Mouse (Mus musculus): ENCODE data around the gene Kri1. TPM values are rescaled to one million over a fixed set of nuclear protein-coding genes. Genes with fewer than 3 reads are reported as not detected.
A peak's percentile ranks its signal among the peaks of the same experiment; 100 is the strongest.

The Kri1 gene
- 14.5 and 15.5 TPM in 2 replicates for polyA plus RNA-seq (2016; fragmentation: Nextera tagmentation; extraction: Ambion mirVana)

GRCm38 (mm10) chr9:21287571-21288402, at the start of gene Kri1:
TSS of gene Kri1 (minus strand) at chr9:21287969.
- H3K27me3 ChIP-seq (replicated peaks), result no peaks in the 10 kb centered on the region
- peak within 1 kb of the TSS; percentile 83 for H3K4me2 ChIP-seq
- peak within 1 kb of the TSS; percentile 83 for H3K4me3 ChIP-seq
- peak; percentile 76 for ATAC-seq
- under 1% methylated on average over 59 of the region's 59 CpGs for WGBS (ENCODE audit: insufficient replicate concordance)
- H3K27ac ChIP-seq, result peak within 1 kb of the TSS; percentile 96
- H3K9ac ChIP-seq, result peak within 1 kb of the TSS; percentile 91
- peaks cover 64% of the 10 kb centered on the region for H3K4me1 ChIP-seq
- peaks cover 50% of the 10 kb centered on the region for H3K36me3 ChIP-seq
- no peaks in the 10 kb centered on the region for H3K9me3 ChIP-seq (replicated peaks)

- Histone ChIP-seq H3K9me3 (replicated peaks) (no peaks in the 10 kb centered on the region), H3K4me2 (no peak overlapping the region), H3K36me3 (peaks cover 25% of the 10 kb centered on the region; the same call in 1 of the 2 replicates), H3K4me1 (peaks cover 25% of the 10 kb centered on the region), H3K9ac (no peak overlapping the region), H3K4me3 (no peak overlapping the region), H3K27me3 (replicated peaks) (no peaks in the 10 kb centered on the region), H3K27ac (no peak overlapping the region)
- no peak for ATAC-seq
- 75% methylated on average over 8 of the region's 8 CpGs for WGBS (ENCODE audit: insufficient replicate concordance)
These were observed 48.7 kb upstream of the Kri1 start for GRCm38 (mm10) chr9:21336491-21336890.

- no peak for ATAC-seq
- Histone ChIP-seq H3K4me1 (peaks cover 28% of the 10 kb centered on the region), H3K4me3 (no peak overlapping the region), H3K36me3 (peaks cover 19% of the 10 kb centered on the region; the same call in 1 of the 2 replicates), H3K27ac (no peak overlapping the region), H3K9me3 (replicated peaks) (no peaks in the 10 kb centered on the region), H3K4me2 (no peak overlapping the region), H3K9ac (no peak overlapping the region), H3K27me3 (replicated peaks) (no peaks in the 10 kb centered on the region)
- 73% methylated on average over 4 of the region's 4 CpGs for WGBS (ENCODE audit: insufficient replicate concordance)
These were observed 47.6 kb upstream of the Kri1 start for GRCm38 (mm10) chr9:21335391-21335790.

- H3K4me1 ChIP-seq, result peaks cover 35% of the 10 kb centered on the region
- ATAC-seq, result no peak
- no peak overlapping the region for H3K4me2 ChIP-seq
- H3K27ac ChIP-seq, result no peak overlapping the region
- no peaks in the 10 kb centered on the region for H3K9me3 ChIP-seq (replicated peaks)
- no peak overlapping the region for H3K4me3 ChIP-seq
- no peaks in the 10 kb centered on the region for H3K27me3 ChIP-seq (replicated peaks)
- peaks cover 19% of the 10 kb centered on the region; the same call in 1 of the 2 replicates for H3K36me3 ChIP-seq
- H3K9ac ChIP-seq, result no peak overlapping the region
These were observed 47.0 kb upstream of the Kri1 start for GRCm38 (mm10) chr9:21334747-21335146.

GRCm38 (mm10) chr9:21333523-21333922, 45.8 kb upstream of the Kri1 start:
- no peak overlapping the region for H3K4me3 ChIP-seq
- H3K27ac ChIP-seq, result no peak overlapping the region
- 71% methylated on average over 1 of the region's 1 CpGs for WGBS (ENCODE audit: insufficient replicate concordance)
- no peaks in the 10 kb centered on the region for H3K27me3 ChIP-seq (replicated peaks)
- ATAC-seq, result no peak
- H3K9me3 ChIP-seq (replicated peaks), result no peaks in the 10 kb centered on the region
- no peak overlapping the region for H3K9ac ChIP-seq
- no peak overlapping the region for H3K4me2 ChIP-seq
- H3K36me3 ChIP-seq, result peaks cover 12% of the 10 kb centered on the region; the same call in 1 of the 2 replicates
- H3K4me1 ChIP-seq, result peaks cover 45% of the 10 kb centered on the region

GRCm38 (mm10) chr9:21332161-21333061, 44.6 kb upstream of the Kri1 start:
- Histone ChIP-seq H3K9me3 (replicated peaks) (no peaks in the 10 kb centered on the region), H3K4me1 (peaks cover 48% of the 10 kb centered on the region), H3K4me3 (no peak overlapping the region), H3K27ac (0 out of 2 replicates have a peak overlapping the region, but pooled peaks have one; percentile 2), H3K4me2 (no peak overlapping the region), H3K9ac (no peak overlapping the region), H3K27me3 (replicated peaks) (no peaks in the 10 kb centered on the region), H3K36me3 (0 out of 2 replicates have a peak, but pooled peaks cover 8% of the 10 kb centered on the region)
- no peak for ATAC-seq
- 39% methylated on average over 9 of the region's 9 CpGs for WGBS (ENCODE audit: insufficient replicate concordance)

GRCm38 (mm10) chr9:21331365-21332140, 43.8 kb upstream of the Kri1 start:
- 0 out of 2 replicates have a peak, but pooled peaks cover 4% of the 10 kb centered on the region for H3K36me3 ChIP-seq
- no peak for ATAC-seq
- 51% methylated on average over 12 of the region's 12 CpGs for WGBS (ENCODE audit: insufficient replicate concordance)
- no peaks in the 10 kb centered on the region for H3K27me3 ChIP-seq (replicated peaks)
- H3K9ac ChIP-seq, result no peak overlapping the region
- H3K9me3 ChIP-seq (replicated peaks), result no peaks in the 10 kb centered on the region
- H3K4me1 ChIP-seq, result peaks cover 56% of the 10 kb centered on the region
- H3K4me2 ChIP-seq, result no peak overlapping the region
- no peak overlapping the region for H3K4me3 ChIP-seq
- 0 out of 2 replicates have a peak overlapping the region, but pooled peaks have one; percentile 2 for H3K27ac ChIP-seq

- Histone ChIP-seq H3K9ac (no peak overlapping the region), H3K4me2 (no peak overlapping the region), H3K4me1 (peaks cover 59% of the 10 kb centered on the region), H3K27me3 (replicated peaks) (no peaks in the 10 kb centered on the region), H3K9me3 (replicated peaks) (no peaks in the 10 kb centered on the region), H3K4me3 (no peak overlapping the region), H3K36me3 (peaks cover 3% of the 10 kb centered on the region; the same call in 1 of the 2 replicates), H3K27ac (peak overlapping the region; percentile 20; the same call in 1 of the 2 replicates)
- ATAC-seq, result no peak
- WGBS (ENCODE audit: insufficient replicate concordance), result 82% methylated on average over 10 of the region's 10 CpGs
These were observed 42.0 kb upstream of the Kri1 start for GRCm38 (mm10) chr9:21329699-21330289.

GRCm38 (mm10) chr9:21329041-21329440, 41.3 kb upstream of the Kri1 start:
- Histone ChIP-seq H3K4me3 (no peak overlapping the region), H3K9me3 (replicated peaks) (no peaks in the 10 kb centered on the region), H3K4me2 (no peak overlapping the region), H3K36me3 (peaks cover 3% of the 10 kb centered on the region; the same call in 1 of the 2 replicates), H3K9ac (no peak overlapping the region), H3K27ac (no peak overlapping the region), H3K4me1 (peaks cover 67% of the 10 kb centered on the region), H3K27me3 (replicated peaks) (no peaks in the 10 kb centered on the region)
- WGBS (ENCODE audit: insufficient replicate concordance), result 42% methylated on average over 3 of the region's 5 CpGs
- ATAC-seq, result no peak

GRCm38 (mm10) chr9:21328041-21328440, 40.3 kb upstream of the Kri1 start:
- Histone ChIP-seq H3K9me3 (replicated peaks) (no peaks in the 10 kb centered on the region), H3K4me2 (no peak overlapping the region), H3K27me3 (replicated peaks) (no peaks in the 10 kb centered on the region), H3K9ac (no peak overlapping the region), H3K36me3 (peaks cover 3% of the 10 kb centered on the region; the same call in 1 of the 2 replicates), H3K4me1 (peaks cover 71% of the 10 kb centered on the region), H3K4me3 (no peak overlapping the region), H3K27ac (no peak overlapping the region)
- WGBS (ENCODE audit: insufficient replicate concordance), result 36% methylated on average over 3 of the region's 3 CpGs
- ATAC-seq, result no peak

GRCm38 (mm10) chr9:21327569-21327968, 39.8 kb upstream of the Kri1 start:
- 33% methylated on average over 3 of the region's 3 CpGs for WGBS (ENCODE audit: insufficient replicate concordance)
- no peak for ATAC-seq

More at GRCm38 (mm10) chr9:21327569-21327968, 39.8 kb upstream of the Kri1 start:
- Histone ChIP-seq H3K9ac (no peak overlapping the region), H3K27me3 (replicated peaks) (no peaks in the 10 kb centered on the region), H3K9me3 (replicated peaks) (no peaks in the 10 kb centered on the region), H3K4me2 (no peak overlapping the region), H3K4me1 (peaks cover 70% of the 10 kb centered on the region), H3K36me3 (peaks cover 3% of the 10 kb centered on the region; the same call in 1 of the 2 replicates), H3K27ac (peak overlapping the region; percentile 17; the same call in 1 of the 2 replicates), H3K4me3 (no peak overlapping the region)
